Mouse (Mus musculus) myocyte (in vitro differentiated cells): ENCODE data around the gene Heatr3.

ENCODE experiments used
- POLR2A ChIP-seq: IDR thresholded peaks from one replicate; pipeline ENCODE4 v1.6.1; 2011; ENCODE audit warnings: low read depth, mild to moderate bottlenecking, control low read depth, moderate library complexity; ENCODE audit not compliant: insufficient read length
- POLR2AphosphoS2 ChIP-seq: IDR thresholded peaks from one replicate; pipeline ENCODE4 v1.6.1; 2011; ENCODE audit warnings: low read depth, control low read depth; ENCODE audit not compliant: insufficient read length
- TCF3 ChIP-seq: IDR thresholded peaks from one replicate; pipeline ENCODE4 v1.6.1; 2011; ENCODE audit warnings: low read depth, control low read depth; ENCODE audit not compliant: insufficient read length

DNA sequence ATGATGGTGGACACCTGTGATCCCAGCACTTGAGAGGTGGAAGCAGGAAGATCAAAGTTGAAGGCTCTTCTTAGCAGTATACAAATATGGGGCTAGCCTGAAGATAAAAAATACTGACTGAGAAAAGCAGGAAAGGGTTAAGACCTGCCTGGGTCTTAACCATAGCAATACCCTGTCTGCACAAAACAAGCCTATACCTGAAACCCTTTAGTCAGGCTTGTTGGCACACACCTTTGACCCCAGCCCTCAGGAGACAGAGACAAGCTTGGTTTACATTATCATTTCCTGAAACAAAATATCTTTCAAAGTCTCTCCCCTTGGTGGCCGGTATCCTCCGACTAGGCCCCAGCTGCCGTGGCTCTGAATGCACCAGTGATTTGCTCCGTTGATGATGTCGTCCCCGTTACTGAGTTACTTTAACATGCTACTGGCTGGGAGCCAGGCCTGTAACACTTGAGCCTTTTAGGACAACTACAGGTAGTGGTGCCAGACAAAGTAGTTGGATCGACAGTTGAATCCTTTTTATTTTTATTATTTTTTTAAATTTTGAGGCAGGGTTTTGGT lies 6.8 kb upstream of the Heatr3 start:
- no peak for TF ChIP-seq POLR2A
- no peak for TF ChIP-seq POLR2AphosphoS2
- no peak for TF ChIP-seq TCF3
